Mouse (Mus musculus): ENCODE data around the gene Nr5a2.
"Not testable (repeated sequence)": the region's sequence is repeated elsewhere in the genome, so short reads cannot be mapped to it uniquely, and the experiment has no call there.

Gene Nr5a2

GRCm38 (mm10) chr1:136832305-136833152 lies 127.7 kb downstream of the Nr5a2 start:
- no peak for DNase-seq

- no peak for DNase-seq
Observed at GRCm38 (mm10) chr1:136830992-136831391, 129.3 kb downstream of the Nr5a2 start.

GRCm38 (mm10) chr1:136829931-136830330 lies 130.3 kb downstream of the Nr5a2 start:
- DNase-seq, result no peak

DNA sequence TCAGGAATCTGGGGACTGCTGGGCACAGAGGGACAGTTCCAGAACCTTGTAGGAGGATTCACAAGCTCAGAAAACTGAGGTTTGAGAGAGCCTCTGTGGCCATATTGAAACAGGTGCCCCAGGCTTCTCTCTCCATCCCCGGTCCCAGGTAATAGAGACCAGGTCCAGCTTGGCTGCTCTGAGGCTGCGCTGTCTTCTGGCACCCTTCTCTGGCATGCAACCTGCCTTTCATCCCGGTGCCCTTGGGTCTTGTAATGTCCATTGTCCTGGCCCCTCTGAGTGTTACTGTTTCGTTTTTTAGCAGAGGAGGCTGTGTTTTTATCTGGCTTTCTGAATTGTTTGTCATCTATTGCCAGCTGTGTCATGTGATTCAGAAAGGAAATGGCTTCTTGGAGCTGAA lies 136.4 kb downstream of the Nr5a2 start:
- no peak for DNase-seq

- no peak for DNase-seq
Observed at GRCm38 (mm10) chr1:136800625-136801024, 159.6 kb downstream of the Nr5a2 start.

GRCm38 (mm10) chr1:136796361-136797090 lies 163.7 kb downstream of the Nr5a2 start:
- no peak for DNase-seq

GRCm38 (mm10) chr1:136792957-136793883 lies 167.0 kb downstream of the Nr5a2 start:
- not testable (repeated sequence) for DNase-seq
